Mouse (Mus musculus): Measurements from ENCODE around the gene Vps33b.
"Not testable (repeated sequence)": the region's sequence is repeated elsewhere in the genome, so short reads cannot be mapped to it uniquely, and the experiment has no call there.

The Vps33b gene

GRCm38 (mm10) chr7:80317439-80318115 is 48.1 kb downstream of the Vps33b start:
- DNase-seq (ENCODE audit: low read depth, low spot score), result no peak

DNA sequence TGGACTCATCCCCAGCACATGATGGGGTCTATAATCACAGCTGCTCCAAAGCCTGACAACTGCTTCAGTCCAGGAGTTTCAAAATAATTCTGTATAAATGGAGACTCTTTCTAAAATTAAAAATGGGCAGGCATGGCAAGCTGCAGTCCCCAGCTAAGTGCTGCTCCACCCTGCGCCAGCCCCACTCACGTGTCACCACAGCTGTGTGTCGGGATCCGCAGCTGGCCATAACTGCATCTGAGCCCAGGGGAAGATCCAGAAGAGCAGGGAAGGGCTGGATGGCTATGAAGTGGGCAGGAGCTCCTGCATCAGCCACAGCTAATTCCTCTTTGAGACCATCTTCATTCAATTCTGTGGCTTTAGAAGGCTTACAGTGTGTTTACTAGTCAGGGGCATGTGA is 49.2 kb downstream of the Vps33b start:
- DNase-seq (ENCODE audit: low read depth, low spot score), result no peak

DNA sequence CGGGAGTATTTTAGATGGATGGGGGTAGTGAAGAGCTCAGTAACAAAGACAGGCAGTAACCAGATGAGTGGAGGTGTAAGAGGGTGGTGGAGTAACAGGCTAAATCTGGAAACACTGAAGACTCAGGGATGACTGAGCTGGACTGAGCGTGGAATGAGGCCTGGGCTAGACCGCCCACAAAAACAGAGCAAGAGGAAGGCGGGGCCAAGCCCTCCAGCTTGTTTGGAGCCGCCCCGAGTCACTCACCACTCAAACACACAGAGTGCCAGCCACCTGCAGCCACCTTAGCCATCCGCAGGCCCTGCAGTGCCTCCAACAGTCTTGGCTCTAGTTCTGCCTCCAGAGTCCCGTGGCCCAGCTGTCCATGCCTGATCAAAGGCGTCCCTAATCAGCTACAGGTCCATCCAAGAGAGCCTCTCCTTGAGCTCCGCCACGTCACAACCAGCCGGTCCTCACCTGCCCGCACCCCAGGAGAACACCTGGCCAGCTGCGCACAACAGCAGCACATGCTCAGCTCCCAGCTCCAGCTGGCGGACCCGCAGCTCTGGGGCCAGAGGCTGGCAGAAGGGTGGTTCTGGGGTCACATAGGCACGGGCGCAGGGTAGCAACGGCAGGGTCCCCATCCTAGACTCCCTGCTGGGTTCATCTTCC is 50.5 kb downstream of the Vps33b start:
- no peak for DNase-seq (ENCODE audit: low read depth, low spot score)

DNA sequence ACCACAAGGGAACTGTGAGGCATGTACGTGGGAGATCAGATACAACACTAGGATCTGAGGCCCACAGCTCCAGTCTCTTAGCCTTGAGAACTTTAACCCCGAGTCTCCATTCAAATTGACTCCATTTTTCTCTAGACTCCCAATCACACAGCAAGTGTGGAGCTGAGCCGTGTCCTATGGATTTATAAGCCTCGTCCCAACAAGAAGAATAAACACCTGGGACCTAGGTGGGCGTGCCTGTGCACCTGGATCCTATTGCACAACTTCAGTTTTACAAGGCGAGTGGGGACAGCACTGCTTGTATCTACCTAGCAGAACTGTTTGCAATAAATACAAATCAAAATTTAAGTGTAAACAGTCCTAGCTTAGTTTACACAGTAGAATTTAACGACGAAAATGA is 53.9 kb downstream of the Vps33b start:
- DNase-seq (ENCODE audit: low read depth, low spot score), result no peak

- peak; percentile 99 for DNase-seq (ENCODE audit: low read depth, low spot score)
These were observed 54.8 kb downstream of the Vps33b start, which contains the start of gene Rccd1 for GRCm38 (mm10) chr7:80324043-80324815. Gene Rccd1 (minus strand): TSS chr7:80324454.

GRCm38 (mm10) chr7:80324816-80325119 is 55.3 kb downstream of the Vps33b start:
- not testable (repeated sequence) for DNase-seq (ENCODE audit: low read depth, low spot score)

GRCm38 (mm10) chr7:80325292-80325868 is 55.9 kb downstream of the Vps33b start:
- no peak for DNase-seq (ENCODE audit: low read depth, low spot score)

DNA sequence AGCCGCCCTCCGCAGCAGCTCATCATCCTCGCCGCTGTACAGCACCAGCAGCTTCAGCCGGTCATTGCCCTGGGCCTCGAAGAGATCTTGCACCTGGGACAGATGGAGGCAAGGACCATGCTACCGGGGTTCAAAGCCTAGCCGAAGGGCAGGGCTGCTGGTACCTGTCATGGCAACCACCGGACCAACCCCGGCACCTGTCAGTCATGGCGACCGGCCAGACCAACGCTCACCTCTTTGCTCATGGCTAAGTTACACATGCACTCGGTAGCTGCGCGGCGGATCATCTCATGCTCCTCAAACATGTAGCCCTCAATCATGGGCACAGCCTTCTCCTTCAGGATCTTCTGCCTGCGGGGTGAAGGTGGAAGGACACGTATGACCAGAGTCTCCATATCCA is 56.6 kb downstream of the Vps33b start:
- no peak for DNase-seq (ENCODE audit: low read depth, low spot score)

DNA sequence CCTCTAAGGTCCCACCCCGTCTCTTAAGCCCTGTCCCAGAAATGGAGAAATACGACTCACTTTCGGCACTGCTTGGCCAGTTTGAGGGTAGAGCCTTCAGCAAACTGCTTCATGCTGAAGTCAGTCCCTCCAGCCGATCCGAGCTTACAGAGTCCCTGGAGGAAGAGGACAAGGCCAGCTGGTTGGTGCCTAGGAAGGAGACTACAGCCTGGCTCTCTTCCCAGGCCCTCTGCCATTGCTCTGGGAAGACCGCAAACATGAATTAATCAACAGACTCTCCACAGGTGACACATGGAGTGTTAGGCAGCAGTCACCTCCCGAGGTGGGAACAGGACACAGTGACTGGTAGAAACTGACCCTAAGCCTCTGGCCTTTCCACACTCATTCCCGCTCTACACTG is 60.8 kb downstream of the Vps33b start:
- no peak for DNase-seq (ENCODE audit: low read depth, low spot score)

GRCm38 (mm10) chr7:80331433-80331832 is 62.0 kb downstream of the Vps33b start:
- DNase-seq (ENCODE audit: low read depth, low spot score), result no peak

DNA sequence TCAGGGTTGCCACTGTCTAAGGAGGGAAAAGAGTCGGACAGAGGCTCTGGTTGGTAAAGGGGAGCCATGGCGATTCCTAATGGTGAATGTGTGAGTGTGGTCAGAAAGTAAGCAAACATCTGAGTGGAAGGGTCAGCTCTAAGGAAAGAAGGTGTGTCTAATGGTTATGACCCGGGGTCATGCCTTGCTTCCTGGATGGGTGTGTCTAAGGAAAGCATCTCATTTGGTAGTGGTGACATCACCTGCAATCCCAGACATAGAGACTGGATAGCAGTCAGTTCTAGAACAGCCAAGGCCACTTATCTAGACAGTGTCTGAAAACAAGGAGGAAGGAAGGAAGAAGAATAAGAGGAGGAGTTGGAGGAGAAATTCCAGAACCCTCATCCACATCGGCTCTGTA is 65.4 kb downstream of the Vps33b start:
- no peak for DNase-seq (ENCODE audit: low read depth, low spot score)

DNA sequence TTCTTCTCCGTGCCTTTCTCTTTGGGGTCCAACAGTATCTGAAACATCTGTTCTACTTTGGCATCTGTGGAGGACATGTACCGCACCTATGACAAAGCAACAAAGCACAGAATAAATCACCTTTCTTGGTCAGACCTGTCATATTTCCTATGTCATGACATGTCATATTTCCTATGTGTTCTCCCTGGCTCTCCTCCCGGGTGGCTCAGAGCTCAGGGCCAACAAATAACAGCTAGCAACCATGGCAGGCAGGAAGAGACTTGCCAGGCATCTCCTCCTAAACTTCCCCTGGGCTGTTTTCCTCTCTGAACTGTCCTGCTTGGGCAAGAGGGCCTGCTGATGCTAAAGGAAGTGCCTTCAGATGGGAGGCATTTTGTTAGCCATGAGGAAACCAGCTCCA is 67.5 kb downstream of the Vps33b start:
- DNase-seq (ENCODE audit: low read depth, low spot score), result no peak

- DNase-seq (ENCODE audit: low read depth, low spot score), result peak; percentile 51
These were observed 69.9 kb downstream of the Vps33b start for GRCm38 (mm10) chr7:80339371-80339770.

DNA sequence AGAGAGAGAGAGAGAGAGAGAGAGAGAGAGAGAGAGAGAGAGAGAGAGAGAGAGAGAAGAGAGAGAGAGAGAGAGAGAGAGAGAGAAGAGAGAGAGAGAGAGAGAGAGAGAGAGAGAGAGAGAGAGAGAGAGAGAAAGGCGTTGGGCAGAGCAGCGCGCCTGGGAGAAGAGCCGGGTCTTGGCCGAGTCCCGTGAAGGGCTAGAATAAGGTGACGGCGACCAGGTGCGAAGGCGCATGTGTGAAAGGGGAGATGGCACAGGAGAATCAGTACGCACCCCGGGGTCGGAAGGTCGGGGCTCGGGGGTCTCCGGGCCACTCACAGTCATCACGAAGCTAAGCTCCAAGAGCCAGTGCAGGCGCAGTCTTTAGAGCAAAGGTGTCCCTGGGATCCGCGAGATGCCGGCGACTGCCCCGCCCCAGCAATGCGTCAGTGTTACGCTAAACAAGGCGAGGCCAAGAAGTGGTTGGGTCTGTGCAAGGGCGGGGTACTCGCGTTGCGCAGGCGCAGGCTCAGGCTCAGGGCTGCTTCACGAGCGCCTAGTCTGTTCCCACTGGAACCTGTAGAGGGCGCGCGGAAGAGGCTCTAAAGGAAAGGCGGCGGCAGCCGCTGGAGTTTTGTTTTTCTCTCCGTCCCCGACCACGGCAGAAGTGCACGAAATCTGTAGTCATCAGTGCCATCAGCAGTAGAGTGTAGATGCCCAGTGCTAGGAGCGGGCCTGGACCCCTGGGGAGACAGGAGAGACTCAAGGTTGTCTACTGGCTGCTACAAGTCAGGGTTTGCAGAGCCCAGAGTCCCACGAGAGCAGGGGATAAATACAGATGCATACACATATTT is 70.6 kb downstream of the Vps33b start:
- DNase-seq (ENCODE audit: low read depth, low spot score), result peak; percentile 99

GRCm38 (mm10) chr7:80340793-80341192 is 71.3 kb downstream of the Vps33b start, which contains the start of gene Unc45a:
Gene Unc45a (minus strand): TSS chr7:80341005.
- DNase-seq (ENCODE audit: low read depth, low spot score), result peak; percentile 90

Measured in A20 (cell line).